Mouse (Mus musculus): ENCODE measurements at regions not wholly inside any gene's neighbourhood (a gene's known extent, or its start where the extent isn't known, plus 50 kb on each side); places are given as distances from the start of the nearest gene placed in this dataset.

DNA sequence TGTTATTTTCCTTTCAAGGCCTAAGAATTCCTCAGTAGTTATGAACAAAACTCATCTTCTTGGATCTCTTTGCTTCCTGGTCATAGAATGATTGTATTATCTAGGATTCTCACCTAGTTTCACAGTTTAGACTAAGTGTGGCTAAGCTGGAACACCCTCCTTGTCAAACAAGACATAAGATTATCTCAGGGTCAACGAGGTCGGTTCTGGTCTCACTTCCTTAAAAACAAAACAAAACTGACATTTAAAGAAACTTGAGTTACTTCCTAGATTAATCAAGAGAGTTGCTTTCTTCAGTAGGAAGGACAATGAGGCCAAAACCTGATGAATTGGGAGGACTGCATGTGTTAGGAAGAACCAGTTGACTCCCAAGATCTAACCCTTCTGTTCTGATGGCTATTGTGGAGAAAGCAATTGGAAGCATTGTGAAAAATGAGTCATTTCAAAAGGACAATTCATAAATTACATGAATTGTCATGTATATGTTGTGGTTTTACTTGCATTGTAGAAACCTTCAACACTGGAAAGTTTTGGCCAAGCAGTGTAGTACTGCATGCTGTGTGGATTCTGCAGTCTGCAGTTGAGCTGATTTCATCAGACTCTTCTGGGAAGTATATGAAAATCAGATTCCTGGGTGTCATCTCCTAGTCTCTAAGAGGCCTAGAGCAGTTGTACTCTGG lies 293.0 kb downstream of the Nuak1 start:
- TF ChIP-seq CTCF (IDR thresholded peaks at IDR 0.05; ENCODE audit: control insufficient read depth, insufficient read depth, low read length), result no peak
- TF ChIP-seq POLR2A (IDR thresholded peaks at IDR 0.05; ENCODE audit: borderline replicate concordance, control insufficient read depth, low read depth, low read length), result no peak

Data from bone marrow, adult 2 months (tissue).